Mouse (Mus musculus) heart, postnatal 0 days (tissue): Measurements from ENCODE around the gene Apopt1.

ENCODE experiments used
- CTCF ChIP-seq: IDR thresholded peaks from 2 replicates; pipeline ENCODE4 v1.5.1; 2016; ENCODE audit warnings: antibody characterized with exemption, control low read depth, low read depth
- EP300 ChIP-seq: IDR thresholded peaks from 2 replicates; pipeline ENCODE4 v1.6.1; 2016; ENCODE audit warnings: antibody characterized with exemption, low read depth

DNA sequence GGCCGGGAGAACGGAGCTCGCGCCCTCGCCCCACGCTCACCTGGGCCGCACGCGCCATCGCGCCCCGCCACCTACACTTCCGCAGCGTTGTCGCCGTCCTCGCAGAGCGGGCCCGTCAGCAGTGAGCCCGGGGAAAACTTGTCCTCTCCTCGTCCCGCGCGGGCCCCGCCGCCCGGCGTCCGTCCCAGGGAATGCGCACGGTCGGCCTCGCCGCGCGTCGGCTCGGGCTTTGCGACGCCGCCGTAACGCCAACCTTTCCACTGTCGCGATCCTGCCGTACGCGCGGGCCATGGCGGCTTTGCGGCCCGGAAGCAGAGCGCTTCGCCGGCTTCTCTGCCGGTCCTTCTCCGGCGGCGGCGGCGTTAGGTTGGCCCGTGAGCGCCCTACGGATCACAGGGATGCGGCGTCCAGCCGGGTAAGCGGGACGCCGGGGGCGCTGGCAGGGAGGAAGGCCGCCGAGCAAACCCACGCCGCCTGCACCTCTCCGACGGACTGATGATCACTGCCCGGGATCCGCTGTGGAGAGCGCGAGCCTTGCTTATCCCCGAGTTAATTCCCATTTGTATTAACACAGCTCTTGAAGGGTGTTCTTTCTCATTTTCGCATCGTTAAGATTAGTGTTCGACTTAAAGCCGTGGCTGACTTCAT is at the start of gene Apopt1, which contains the start of gene Bag5:
- TF ChIP-seq CTCF, result no peak; the same call in 1 of the 2 replicates
- TF ChIP-seq EP300, result no peak
